Mouse (Mus musculus): Measurements from ENCODE around the gene Robo2. TPM values are rescaled to one million over a fixed set of nuclear protein-coding genes. Genes with fewer than 3 reads are reported as not detected.

The Robo2 gene
- total and polyA plus RNA-seq, 3 experiments = not detected

GRCm38 (mm10) chr16:74172673-74173072 is 239.0 kb downstream of the Robo2 start:
- no peak for DNase-seq (ENCODE audit: low read depth, low spot score)
- Histone ChIP-seq H3K4me1 (ENCODE audit: control insufficient read depth in 1 of 2, insufficient read depth in 2 of 2, low read length in 2 of 2) (no peaks in the 10 kb centered on the region), H3K27me3 (ENCODE audit: control insufficient read depth in 1 of 2, insufficient read depth in 2 of 2, low read length in 2 of 2) (no peaks in the 10 kb centered on the region), H3K36me3 (ENCODE audit: control insufficient read depth in 1 of 2, insufficient read depth in 2 of 2, low read length in 2 of 2) (no peaks in the 10 kb centered on the region), H3K79me2 (ENCODE audit: control insufficient read depth, insufficient read depth, low read length, poor library complexity) (no peaks in the 10 kb centered on the region), H3K9me3 (replicated peaks; ENCODE audit: insufficient read depth, low read length) (no peaks in the 10 kb centered on the region), H3K4me3 (ENCODE audit: control insufficient read depth in 1 of 2, insufficient read depth in 1 of 2, low read depth in 2 of 2, low read length in 2 of 2) (no peak overlapping the region), H3K9ac (ENCODE audit: control insufficient read depth, low read depth, low read length, poor library complexity, severe bottlenecking) (no peak overlapping the region), H3K27ac (ENCODE audit: control insufficient read depth, low read depth, low read length) (no peak overlapping the region)
- TF ChIP-seq ZMIZ1 (IDR thresholded peaks at IDR 0.05; ENCODE audit: low read depth, low read length) (no peak), RAD21 (IDR thresholded peaks at IDR 0.05; ENCODE audit: low read depth, low read length) (no peak), ELF1 (IDR thresholded peaks at IDR 0.05; ENCODE audit: low read depth, low read length) (no peak), TAL1 (IDR thresholded peaks at IDR 0.05; ENCODE audit: low read length) (no peak), ETS1 (IDR thresholded peaks at IDR 0.05; ENCODE audit: low read depth, low read length) (no peak), EP300 (IDR thresholded peaks at IDR 0.05; ENCODE audit: low read depth in 1 of 2, low read length in 2 of 2) (no peak), ZKSCAN1 (IDR thresholded peaks at IDR 0.05; ENCODE audit: low read depth, low read length) (no peak), NELFE (IDR thresholded peaks at IDR 0.05; ENCODE audit: low read depth, low read length) (no peak), MYC (IDR thresholded peaks at IDR 0.05; ENCODE audit: low read depth, low read length) (no peak), SIN3A (IDR thresholded peaks at IDR 0.05; ENCODE audit: low read length) (no peak)

GRCm38 (mm10) chr16:74169642-74170041 is 242.0 kb downstream of the Robo2 start:
- Histone ChIP-seq H3K27ac (ENCODE audit: control insufficient read depth, low read depth, low read length) (no peak overlapping the region), H3K9ac (ENCODE audit: control insufficient read depth, low read depth, low read length, poor library complexity, severe bottlenecking) (no peak overlapping the region), H3K79me2 (ENCODE audit: control insufficient read depth, insufficient read depth, low read length, poor library complexity) (no peaks in the 10 kb centered on the region), H3K4me3 (ENCODE audit: control insufficient read depth in 1 of 2, insufficient read depth in 1 of 2, low read depth in 2 of 2, low read length in 2 of 2) (no peak overlapping the region), H3K36me3 (ENCODE audit: control insufficient read depth in 1 of 2, insufficient read depth in 2 of 2, low read length in 2 of 2) (no peaks in the 10 kb centered on the region), H3K4me1 (ENCODE audit: control insufficient read depth in 1 of 2, insufficient read depth in 2 of 2, low read length in 2 of 2) (no peaks in the 10 kb centered on the region), H3K27me3 (ENCODE audit: control insufficient read depth in 1 of 2, insufficient read depth in 2 of 2, low read length in 2 of 2) (no peaks in the 10 kb centered on the region), H3K9me3 (replicated peaks; ENCODE audit: insufficient read depth, low read length) (no peaks in the 10 kb centered on the region)
- DNase-seq (ENCODE audit: low read depth, low spot score) = no peak
- TF ChIP-seq ZKSCAN1 (IDR thresholded peaks at IDR 0.05; ENCODE audit: low read depth, low read length) = no peak
- TF ChIP-seq MAX (IDR thresholded peaks at IDR 0.05; ENCODE audit: low read length) = no peak
- no peak for TF ChIP-seq CHD2 (IDR thresholded peaks at IDR 0.05; ENCODE audit: low read length)
- no peak for TF ChIP-seq MEF2A (IDR thresholded peaks at IDR 0.05; ENCODE audit: extremely low read depth, insufficient replicate concordance, low read depth, low read length, poor library complexity, severe bottlenecking)
- TF ChIP-seq SMC3 (IDR thresholded peaks at IDR 0.05; ENCODE audit: low read depth, low read length) = no peak
- TF ChIP-seq CTCF (IDR thresholded peaks at IDR 0.05 in 2 of 3, conservative IDR thresholded peaks at IDR 0.05 in 1 of 3; ENCODE audit: control insufficient read depth in 1 of 3, insufficient read depth in 1 of 3, low read depth in 2 of 3, low read length in 3 of 3, poor library complexity in 1 of 3, severe bottlenecking in 1 of 3) = no peak
- no peak for TF ChIP-seq POLR2AphosphoS5 (IDR thresholded peaks at IDR 0.05; ENCODE audit: borderline replicate concordance, low read depth, low read length)
- no peak for TF ChIP-seq HCFC1 (IDR thresholded peaks at IDR 0.05; ENCODE audit: low read depth, low read length)
- TF ChIP-seq E2F4 (IDR thresholded peaks at IDR 0.05; ENCODE audit: borderline replicate concordance, low read depth, low read length) = no peak
- no peak for TF ChIP-seq MYB (IDR thresholded peaks at IDR 0.05; ENCODE audit: low read depth, low read length)
- no peak for TF ChIP-seq USF1 (IDR thresholded peaks at IDR 0.05; ENCODE audit: low read depth, low read length)
- TF ChIP-seq GABPA (IDR thresholded peaks at IDR 0.05; ENCODE audit: low read depth, low read length) = no peak
- no peak for TF ChIP-seq ZMIZ1 (IDR thresholded peaks at IDR 0.05; ENCODE audit: low read depth, low read length)
- no peak for TF ChIP-seq MYC (IDR thresholded peaks at IDR 0.05; ENCODE audit: low read depth, low read length)
- no peak for TF ChIP-seq USF2 (IDR thresholded peaks at IDR 0.05; ENCODE audit: borderline replicate concordance in 1 of 2, insufficient read depth in 1 of 2, low read depth in 1 of 2, low read length in 2 of 2)
- TF ChIP-seq POLR2AphosphoS2 (IDR thresholded peaks at IDR 0.05; ENCODE audit: low read length) = no peak
- TF ChIP-seq ELF1 (IDR thresholded peaks at IDR 0.05; ENCODE audit: low read depth, low read length) = no peak

All from MEL (cell line).